Comparison of ENCODE assay signal across 8 mouse cellular contexts in the genomic region with DNA sequence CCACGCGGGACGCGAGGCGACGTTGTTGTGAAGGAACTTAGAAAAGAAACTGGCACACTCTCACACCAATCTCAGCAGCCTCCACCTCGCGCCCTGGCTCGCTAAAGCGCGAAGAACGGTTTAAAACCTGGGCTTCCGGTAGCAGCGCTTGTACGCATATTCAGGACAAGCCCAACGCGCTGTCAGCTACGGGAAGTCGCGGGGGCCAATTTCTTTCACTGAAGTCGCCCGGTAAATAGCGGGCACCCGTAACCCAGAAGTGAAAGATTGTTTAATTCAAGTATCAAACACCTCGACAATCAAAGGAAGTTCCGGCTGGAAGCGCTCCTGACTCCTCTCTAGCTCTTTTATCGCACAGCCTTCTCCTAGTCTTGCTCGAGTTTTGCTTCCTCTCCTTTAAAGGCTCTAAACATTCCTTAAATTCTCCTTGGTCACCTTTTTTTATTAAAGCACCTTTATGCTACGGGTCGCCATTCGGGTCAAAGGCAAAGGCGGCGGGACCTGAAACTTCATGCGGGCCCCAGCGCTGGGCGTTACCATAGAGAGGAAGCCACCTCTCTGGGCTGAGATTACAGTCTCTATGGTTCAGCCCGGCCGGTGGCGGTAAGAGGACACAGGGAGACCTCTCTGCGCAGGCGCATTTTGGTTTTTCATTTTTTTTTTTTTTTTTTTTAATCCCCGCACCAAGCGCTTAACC. TPM values are rescaled to one million over a fixed set of nuclear protein-coding genes. Genes with fewer than 3 reads are reported as not detected.
A peak's percentile ranks its signal among the peaks of the same experiment; 100 is the strongest.
DNase-seq lines count a peak whose midpoint lies in the region; ATAC-seq and TF ChIP-seq lines count a peak whose summit lies in the region.

A gene (plus strand): TSS at position 302 of the 697 bp plus-strand sequence.

- peak; percentile 80 for TF ChIP-seq POLR2A in CH12.LX (IDR thresholded peaks at IDR 0.05; ENCODE audit: low read depth, low read length)

- TF ChIP-seq EP300 in CH12.LX (IDR thresholded peaks at IDR 0.05; ENCODE audit: low read length), result no peak

- peak; percentile 97 for DNase-seq in CH12.LX (ENCODE audit: extremely low read depth)
- DNase-seq in c-Kit-positive CD71-positive TER-119-negative erythroid progenitor cells, embryonic 14.5 days (ENCODE audit: low read depth), result peak; percentile 96
- peak; percentile 94 for DNase-seq in forebrain, embryonic 11.5 days (ENCODE audit: low spot score)
- peak; percentile 97 to 98 for DNase-seq in kidney, postnatal 36 days
- DNase-seq in telencephalon, adult 2 months (ENCODE audit: low read depth, low spot score), result peak; percentile 98

- TF ChIP-seq CTCF in CH12.LX (conservative IDR thresholded peaks at IDR 0.05 in 1 of 2, IDR thresholded peaks at IDR 0.05 in 1 of 2; ENCODE audit: low read depth in 2 of 2, low read length in 2 of 2), result no peak

- WGBS in forebrain, embryonic 11.5 days, result under 1% methylated on average over 44 of the region's 44 CpGs
- under 1% methylated on average over 44 of the region's 44 CpGs for WGBS in heart, embryonic 16.5 days
- under 1% methylated on average over 44 of the region's 44 CpGs for WGBS in liver, embryonic 15.5 days (ENCODE audit: insufficient replicate concordance)
- under 1% methylated on average over 44 of the region's 44 CpGs for WGBS in neural tube, embryonic 12.5 days

- in situ Hi-C loops in CH12.LX (cut with MboI; ENCODE audit: low pct_ligation_motif_present, low pct_unique_long_range_greater_than_20kb, low sequenced_read_pairs), result no loop called here

- peaks cover 6 to 32% of the 10 kb centered on the region in 2 experiments for H3K36me3 ChIP-seq in CH12.LX (replicated peaks in 1 of 2; ENCODE audit: control insufficient read depth in 1 of 2, insufficient read depth in 1 of 2, low read length in 1 of 2)
- no peaks in the 10 kb centered on the region for H3K36me3 ChIP-seq in forebrain, embryonic 11.5 days (ENCODE audit: control insufficient read depth, insufficient read depth, low read length)
- no peaks in the 10 kb centered on the region for H3K36me3 ChIP-seq in heart, embryonic 16.5 days (ENCODE audit: control insufficient read depth, insufficient read depth)
- peaks cover 6% of the 10 kb centered on the region; the same call in 1 of the 2 replicates for H3K36me3 ChIP-seq in liver, embryonic 15.5 days (replicated peaks)
- 0 out of 2 replicates have a peak, but pooled peaks cover 4% of the 10 kb centered on the region for H3K36me3 ChIP-seq in neural tube, embryonic 12.5 days

- H3K4me1 ChIP-seq in CH12.LX (ENCODE audit: control insufficient read depth in 1 of 2, insufficient read depth in 2 of 2), result peaks cover 4 to 33% of the 10 kb centered on the region in 2 experiments
- no peaks in the 10 kb centered on the region; the same call in 1 of the 2 replicates for H3K4me1 ChIP-seq in forebrain, embryonic 11.5 days (replicated peaks; ENCODE audit: control insufficient read depth, insufficient read depth, low read length)
- H3K4me1 ChIP-seq in heart, embryonic 16.5 days (ENCODE audit: control insufficient read depth, insufficient read depth, low read length), result peaks cover 9% of the 10 kb centered on the region
- peaks cover 36% of the 10 kb centered on the region for H3K4me1 ChIP-seq in liver, embryonic 15.5 days (replicated peaks)
- peaks cover 8% of the 10 kb centered on the region for H3K4me1 ChIP-seq in neural tube, embryonic 12.5 days

- H3K9me3 ChIP-seq in CH12.LX (replicated peaks; ENCODE audit: low read length), result no peaks in the 10 kb centered on the region
- no peaks in the 10 kb centered on the region for H3K9me3 ChIP-seq in forebrain, embryonic 11.5 days (ENCODE audit: control insufficient read depth, low read length)
- H3K9me3 ChIP-seq in heart, embryonic 16.5 days (replicated peaks; ENCODE audit: control insufficient read depth, low read length), result no peaks in the 10 kb centered on the region
- H3K9me3 ChIP-seq in liver, embryonic 15.5 days (replicated peaks), result no peaks in the 10 kb centered on the region
- H3K9me3 ChIP-seq in neural tube, embryonic 12.5 days, result no peaks in the 10 kb centered on the region

- H3K27ac ChIP-seq in CH12.LX (ENCODE audit: insufficient read depth, low read depth), result peak within 1 kb of the TSS; percentile 74
- peak within 1 kb of the TSS; percentile 92 for H3K27ac ChIP-seq in forebrain, embryonic 11.5 days (ENCODE audit: low read depth, low read length)
- peak within 1 kb of the TSS; percentile 92 for H3K27ac ChIP-seq in heart, embryonic 16.5 days (ENCODE audit: low read length)
- peak within 1 kb of the TSS; percentile 93 for H3K27ac ChIP-seq in liver, embryonic 15.5 days (replicated peaks)
- H3K27ac ChIP-seq in neural tube, embryonic 12.5 days, result peak within 1 kb of the TSS; percentile 92

- TF ChIP-seq RAD21 in CH12.LX (IDR thresholded peaks at IDR 0.05; ENCODE audit: low read depth, low read length), result no peak

- peak within 1 kb of the TSS; percentile 30 for H3K4me2 ChIP-seq in CH12.LX (ENCODE audit: insufficient read depth, low read depth, poor library complexity, severe bottlenecking)
- peak within 1 kb of the TSS; percentile 70 for H3K4me2 ChIP-seq in forebrain, embryonic 11.5 days (ENCODE audit: low read depth, low read length, severe bottlenecking)
- peak within 1 kb of the TSS; percentile 70 for H3K4me2 ChIP-seq in heart, embryonic 16.5 days (ENCODE audit: low read depth, low read length)
- peak within 1 kb of the TSS; percentile 86 for H3K4me2 ChIP-seq in liver, embryonic 15.5 days
- H3K4me2 ChIP-seq in neural tube, embryonic 12.5 days (replicated peaks), result peak within 1 kb of the TSS; percentile 70

- dilution Hi-C loops in CH12.LX (cut with MboI; ENCODE audit: extremely low pct_ligation_motif_present, extremely low pct_unique_long_range_greater_than_20kb, low sequenced_read_pairs), result no loop called here

- H3K79me2 ChIP-seq in CH12.LX (replicated peaks; ENCODE audit: control insufficient read depth, extremely low read depth, insufficient read depth, poor library complexity, severe bottlenecking), result peaks cover 43% of the 10 kb centered on the region

- peak within 1 kb of the TSS; percentile 100 for H3K9ac ChIP-seq in CH12.LX (ENCODE audit: insufficient read depth, low read depth)
- peak within 1 kb of the TSS; percentile 95 for H3K9ac ChIP-seq in forebrain, embryonic 11.5 days (ENCODE audit: low read length)
- H3K9ac ChIP-seq in heart, embryonic 16.5 days (ENCODE audit: low read length), result peak within 1 kb of the TSS; percentile 88
- peak within 1 kb of the TSS; percentile 97 for H3K9ac ChIP-seq in liver, embryonic 15.5 days
- H3K9ac ChIP-seq in neural tube, embryonic 12.5 days, result peak within 1 kb of the TSS; percentile 86

- peak; percentile 96 for ATAC-seq in forebrain, embryonic 11.5 days (replicated peaks; ENCODE audit: low FRiP score)
- peak; percentile 97 for ATAC-seq in heart, embryonic 16.5 days (replicated peaks; ENCODE audit: extremely low read depth, insufficient read depth, low FRiP score)
- ATAC-seq in liver, embryonic 15.5 days (ENCODE audit: insufficient read depth), result peak; percentile 98
- peak; percentile 96 for ATAC-seq in neural tube, embryonic 12.5 days (ENCODE audit: low FRiP score, low read depth)

- no peaks in the 10 kb centered on the region for H3K27me3 ChIP-seq in CH12.LX (replicated peaks)
- H3K27me3 ChIP-seq in forebrain, embryonic 11.5 days (ENCODE audit: control insufficient read depth, insufficient read depth, low read length), result no peaks in the 10 kb centered on the region
- no peaks in the 10 kb centered on the region for H3K27me3 ChIP-seq in heart, embryonic 16.5 days (ENCODE audit: control insufficient read depth, insufficient read depth, low read length)
- no peaks in the 10 kb centered on the region for H3K27me3 ChIP-seq in liver, embryonic 15.5 days
- H3K27me3 ChIP-seq in neural tube, embryonic 12.5 days (replicated peaks), result no peaks in the 10 kb centered on the region

- peak within 1 kb of the TSS; percentile 86 to 97 (median 91) for H3K4me3 ChIP-seq in CH12.LX (replicated peaks in 1 of 3; ENCODE audit: low read depth in 2 of 3, low read length in 2 of 3, poor library complexity in 1 of 3)
- H3K4me3 ChIP-seq in forebrain, embryonic 11.5 days (ENCODE audit: low read depth, low read length), result peak within 1 kb of the TSS; percentile 91
- H3K4me3 ChIP-seq in heart, embryonic 16.5 days (ENCODE audit: low read length), result peak within 1 kb of the TSS; percentile 75
- peak within 1 kb of the TSS; percentile 90 for H3K4me3 ChIP-seq in liver, embryonic 15.5 days (replicated peaks)
- H3K4me3 ChIP-seq in neural tube, embryonic 12.5 days, result peak within 1 kb of the TSS; percentile 94

TF ChIP-seq in CH12.LX, 34 proteins besides CTCF, POLR2A, EP300 and RAD21 (continues in another document):
- TF ChIP-seq ZMIZ1 (IDR thresholded peaks at IDR 0.05; ENCODE audit: low read depth, low read length) (peak; percentile 65), ZNF384 (IDR thresholded peaks at IDR 0.05; ENCODE audit: low read depth, low read length) (peak; percentile 99), MEF2A (IDR thresholded peaks at IDR 0.05; ENCODE audit: borderline replicate concordance, low read depth, low read length) (peak; percentile 40; the same call in 1 of the 2 replicates), MYC (IDR thresholded peaks at IDR 0.05; ENCODE audit: low read depth, low read length) (peak; percentile 69), MXI1 (IDR thresholded peaks at IDR 0.05; ENCODE audit: low read depth, low read length) (peak; percentile 68), NRF1 (IDR thresholded peaks at IDR 0.05; ENCODE audit: low read depth, low read length) (peak; percentile 87), MAZ (IDR thresholded peaks at IDR 0.05; ENCODE audit: low read depth, low read length) (peak; percentile 10; the same call in 1 of the 2 replicates), KAT2A (IDR thresholded peaks at IDR 0.05; ENCODE audit: insufficient replicate concordance, low read length) (peak; percentile 70; the same call in 1 of the 2 replicates), MAFK (IDR thresholded peaks at IDR 0.05; ENCODE audit: insufficient replicate concordance, low read length) (no peak), MAX (IDR thresholded peaks at IDR 0.05; ENCODE audit: low read length) (peak; percentile 78), BHLHE40 (IDR thresholded peaks at IDR 0.05; ENCODE audit: low read depth, low read length) (0 out of 2 replicates have a peak, but pooled peaks have one; percentile 17), USF1 (IDR thresholded peaks at IDR 0.05; ENCODE audit: low read depth, low read length) (no peak), ELF1 (IDR thresholded peaks at IDR 0.05; ENCODE audit: low read depth, low read length) (peak; percentile 90), IRF4 (IDR thresholded peaks at IDR 0.05; ENCODE audit: low read depth, low read length) (peak; percentile 63)

RNA-seq across cellular contexts. Expression of the gene that starts here (rescaled TPM):
- total RNA-seq in CH12.LX (2012; rRNA removed), result 42.2 and 42.9 TPM in 2 replicates
- 31.8 and 32.0 TPM in 2 replicates for total RNA-seq in CH12.LX (2014; rRNA removed)
- polyA plus RNA-seq in CH12.LX (2012; ENCODE audit: insufficient read length, low read depth), result 51.3 and 53.2 TPM in 2 replicates
- polyA plus RNA-seq in forebrain, embryonic 11.5 days (2014; fragmentation: Nextera tagmentation; extraction: Ambion mirVana), result 123 and 136 TPM in 2 replicates
- polyA plus RNA-seq in heart, embryonic 16.5 days (2015; fragmentation: Nextera tagmentation; extraction: Ambion mirVana), result 86.8 and 101 TPM in 2 replicates
- polyA plus RNA-seq in liver, embryonic 15.5 days (2015; fragmentation: Nextera tagmentation; extraction: Ambion mirVana), result 11.8 and 12.8 TPM in 2 replicates
- 128 and 132 TPM in 2 replicates for polyA plus RNA-seq in neural tube, embryonic 12.5 days (2016; fragmentation: Nextera tagmentation; extraction: Ambion mirVana)

Comparison
In these comparisons a context has a peak if more than half of its experiments do, and no peak if none do; other contexts are left out.
1. Peak in every context shown above with its lines: DNase-seq, ATAC-seq, H3K4me3 ChIP-seq and H3K27ac ChIP-seq.
2. H3K4me2 ChIP-seq: peak in every context shown above with its lines; median percentile 86 in liver, embryonic 15.5 days; 70 in forebrain, embryonic 11.5 days; 70 in heart, embryonic 16.5 days; 70 in neural tube, embryonic 12.5 days; 30 in CH12.LX.